Comparison of ENCODE assay signal across 9 mouse cellular contexts in genomic region chr7:80857181-80857580, GRCm38 (mm10). TPM values are rescaled to one million over a fixed set of nuclear protein-coding genes. Genes with fewer than 3 reads are reported as not detected.
DNase-seq lines count a peak whose midpoint lies in the region; ATAC-seq lines count a peak whose summit lies in the region.
"Had no signal": no experiment of that assay in that cellular context is flagged by ENCODE, and none has a peak within 500 bp of the region (broad histone marks: within the 10 kb centered on the region; RNA-seq: fewer than 3 reads in every experiment).

No protein-coding gene starts in this region.

- WGBS in hindbrain, embryonic 14.5 days, result 26% methylated on average over 6 of the region's 6 CpGs
- 38% methylated on average over 6 of the region's 6 CpGs for WGBS in hindbrain, embryonic 12.5 days
- 26% methylated on average over 6 of the region's 6 CpGs for WGBS in heart, embryonic 10.5 days

- no peak overlapping the region for H3K27ac ChIP-seq in hindbrain, embryonic 14.5 days
- H3K27ac ChIP-seq in hindbrain, embryonic 12.5 days, result no peak overlapping the region
- H3K27ac ChIP-seq in heart, embryonic 10.5 days, result no peak overlapping the region
- H3K27ac ChIP-seq: neural tube, embryonic 12.5 days had no signal

- no peak for ATAC-seq in hindbrain, embryonic 14.5 days (ENCODE audit: low FRiP score)
- ATAC-seq in hindbrain, embryonic 12.5 days (ENCODE audit: low FRiP score), result no peak
- ATAC-seq in megakaryocyte-erythroid progenitor cell, adult 5-6 weeks (replicated peaks; ENCODE audit: low FRiP score, low TSS enrichment, poor library complexity, severe bottlenecking), result peak; percentile 79

- no peaks in the 10 kb centered on the region for H3K36me3 ChIP-seq in hindbrain, embryonic 14.5 days (replicated peaks; ENCODE audit: control insufficient read depth, insufficient read depth)
- H3K36me3 ChIP-seq in hindbrain, embryonic 12.5 days, result no peaks in the 10 kb centered on the region
- no peaks in the 10 kb centered on the region for H3K36me3 ChIP-seq in heart, embryonic 10.5 days
- H3K36me3 ChIP-seq: neural tube, embryonic 12.5 days had no signal

- H3K9ac ChIP-seq in hindbrain, embryonic 14.5 days, result no peak overlapping the region
- H3K9ac ChIP-seq in hindbrain, embryonic 12.5 days, result no peak overlapping the region
- H3K9ac ChIP-seq: neural tube, embryonic 12.5 days had no signal

- peak; percentile 76 for DNase-seq in hindbrain, embryonic 14.5 days (ENCODE audit: low spot score)
- DNase-seq in adrenal gland, adult 18-20 months (ENCODE audit: low spot score in 2 of 2), result peak; percentile 71 to 80
- peak; percentile 89 for DNase-seq in embryo, embryonic 10 days (ENCODE audit: low spot score)
- peak; percentile 85 for DNase-seq in heart, embryonic 10.5 days (ENCODE audit: low spot score)
- DNase-seq in layer of hippocampus, postnatal 25 days (ENCODE audit: extremely low spot score in 1 of 2, low spot score in 1 of 2), result peak; percentile 54 to 75
- peak; percentile 77 to 88 for DNase-seq in spleen, postnatal 4 days (ENCODE audit: low spot score in 2 of 2)

- no peaks in the 10 kb centered on the region for H3K9me3 ChIP-seq in hindbrain, embryonic 14.5 days (ENCODE audit: control insufficient read depth, low read length)
- H3K9me3 ChIP-seq in hindbrain, embryonic 12.5 days (replicated peaks), result no peaks in the 10 kb centered on the region
- H3K9me3 ChIP-seq in heart, embryonic 10.5 days, result no peaks in the 10 kb centered on the region
- H3K9me3 ChIP-seq: neural tube, embryonic 12.5 days had no signal

- no peak overlapping the region for H3K4me2 ChIP-seq in hindbrain, embryonic 14.5 days (replicated peaks)
- H3K4me2 ChIP-seq in hindbrain, embryonic 12.5 days (replicated peaks), result no peak overlapping the region
- H3K4me2 ChIP-seq: neural tube, embryonic 12.5 days had no signal

- no peaks in the 10 kb centered on the region for H3K27me3 ChIP-seq in hindbrain, embryonic 14.5 days (ENCODE audit: control insufficient read depth, insufficient read depth, low read length)
- no peaks in the 10 kb centered on the region for H3K27me3 ChIP-seq in hindbrain, embryonic 12.5 days
- no peaks in the 10 kb centered on the region for H3K27me3 ChIP-seq in heart, embryonic 10.5 days (ENCODE audit: insufficient read depth, poor library complexity, severe bottlenecking)
- H3K27me3 ChIP-seq: neural tube, embryonic 12.5 days had no signal

- H3K4me3 ChIP-seq in hindbrain, embryonic 14.5 days (replicated peaks; ENCODE audit: low read length), result no peak overlapping the region
- H3K4me3 ChIP-seq in hindbrain, embryonic 12.5 days, result no peak overlapping the region
- H3K4me3 ChIP-seq in heart, embryonic 10.5 days, result no peak overlapping the region
- H3K4me3 ChIP-seq: neural tube, embryonic 12.5 days had no signal

- peaks cover 8% of the 10 kb centered on the region for H3K4me1 ChIP-seq in hindbrain, embryonic 14.5 days (replicated peaks; ENCODE audit: control insufficient read depth, insufficient read depth, low read length)
- H3K4me1 ChIP-seq in hindbrain, embryonic 12.5 days, result peaks cover 10% of the 10 kb centered on the region
- H3K4me1 ChIP-seq in heart, embryonic 10.5 days, result peaks cover 10% of the 10 kb centered on the region; the same call in 1 of the 2 replicates

RNA-seq across cellular contexts. Expression of gene Zscan2, which starts 3.5 kb away (rescaled TPM):
- 4.1 and 4.4 TPM in 2 replicates for polyA plus RNA-seq in hindbrain, embryonic 14.5 days (2014; fragmentation: Nextera tagmentation; extraction: Ambion mirVana)
- 4.6 and 5.9 TPM in 2 replicates for polyA plus RNA-seq in hindbrain, embryonic 12.5 days (2016; fragmentation: Nextera tagmentation; extraction: Ambion mirVana)
- 1 to 10 TPM; 4.7 to 5.3 TPM for total RNA-seq in adrenal gland, adult 18-20 months (2021)
- 2.3 and 2.5 TPM in 2 replicates for polyA plus RNA-seq in heart, embryonic 10.5 days (2016; fragmentation: Nextera tagmentation; extraction: Ambion mirVana)
- 10 to 100 TPM; 14.1 to 15.1 TPM for total RNA-seq in layer of hippocampus, postnatal 25 days (2021)
- total RNA-seq in megakaryocyte-erythroid progenitor cell, adult 5-6 weeks (2014; fragmentation: Nextera tagmentation), result 5.0 and 5.4 TPM in 2 replicates
- 2.3 and 12.5 TPM in 2 replicates for total RNA-seq in megakaryocyte-erythroid progenitor cell, adult 5-6 weeks (2017)

RNA-seq across cellular contexts. Expression of gene Iqgap1, which starts 31.4 kb away (rescaled TPM):
- 19.6 and 24.7 TPM in 2 replicates for polyA plus RNA-seq in hindbrain, embryonic 14.5 days (2014; fragmentation: Nextera tagmentation; extraction: Ambion mirVana)
- 40.1 and 40.2 TPM in 2 replicates for polyA plus RNA-seq in hindbrain, embryonic 12.5 days (2016; fragmentation: Nextera tagmentation; extraction: Ambion mirVana)
- total RNA-seq in adrenal gland, adult 18-20 months (2021), result 10 to 100 TPM; 73.6 to 79.1 TPM
- polyA plus RNA-seq in heart, embryonic 10.5 days (2016; fragmentation: Nextera tagmentation; extraction: Ambion mirVana), result 37.7 and 39.5 TPM in 2 replicates
- 10 to 100 TPM; 15.9 to 23.3 TPM for total RNA-seq in layer of hippocampus, postnatal 25 days (2021)
- total RNA-seq in megakaryocyte-erythroid progenitor cell, adult 5-6 weeks (2014; fragmentation: Nextera tagmentation), result 31.2 and 41.7 TPM in 2 replicates
- total RNA-seq in megakaryocyte-erythroid progenitor cell, adult 5-6 weeks (2017), result 39.6 and 54.4 TPM in 2 replicates

RNA-seq across cellular contexts. Expression of gene Wdr73, which starts 43.9 kb away (rescaled TPM):
- 31.7 and 32.3 TPM in 2 replicates for polyA plus RNA-seq in hindbrain, embryonic 14.5 days (2014; fragmentation: Nextera tagmentation; extraction: Ambion mirVana)
- 37.2 and 40.5 TPM in 2 replicates for polyA plus RNA-seq in hindbrain, embryonic 12.5 days (2016; fragmentation: Nextera tagmentation; extraction: Ambion mirVana)
- 10 to 100 TPM; 12.6 to 15.6 TPM for total RNA-seq in adrenal gland, adult 18-20 months (2021)
- 27.1 and 39.6 TPM in 2 replicates for polyA plus RNA-seq in heart, embryonic 10.5 days (2016; fragmentation: Nextera tagmentation; extraction: Ambion mirVana)
- 10 to 100 TPM; 27.9 to 28.0 TPM for total RNA-seq in layer of hippocampus, postnatal 25 days (2021)
- total RNA-seq in megakaryocyte-erythroid progenitor cell, adult 5-6 weeks (2014; fragmentation: Nextera tagmentation), result 28.3 and 41.5 TPM in 2 replicates
- 28.8 and 53.1 TPM in 2 replicates for total RNA-seq in megakaryocyte-erythroid progenitor cell, adult 5-6 weeks (2017)

RNA-seq across cellular contexts. Expression of gene Nmb, which starts 47.7 kb away (rescaled TPM):
- polyA plus RNA-seq in hindbrain, embryonic 14.5 days (2014; fragmentation: Nextera tagmentation; extraction: Ambion mirVana), result 8.7 and 10.6 TPM in 2 replicates
- polyA plus RNA-seq in hindbrain, embryonic 12.5 days (2016; fragmentation: Nextera tagmentation; extraction: Ambion mirVana), result 5.7 and 7.8 TPM in 2 replicates
- 1 to 10 TPM; 2.6 to 3.3 TPM for total RNA-seq in adrenal gland, adult 18-20 months (2021)
- polyA plus RNA-seq in heart, embryonic 10.5 days (2016; fragmentation: Nextera tagmentation; extraction: Ambion mirVana), result 4.9 and 6.5 TPM in 2 replicates
- 10 to 100 TPM in 1 of 2 experiments, 1 to 10 TPM in 1; 9.3 to 12.3 TPM for total RNA-seq in layer of hippocampus, postnatal 25 days (2021)
- 3.6 TPM in 1 of 2 replicates, not detected in the other for total RNA-seq in megakaryocyte-erythroid progenitor cell, adult 5-6 weeks (2014; fragmentation: Nextera tagmentation)
- not detected in 2 replicates for total RNA-seq in megakaryocyte-erythroid progenitor cell, adult 5-6 weeks (2017)
